Mouse (Mus musculus) lung, postnatal 25 days (tissue): ENCODE measurements around the gene Cnn1.
"Not testable (repeated sequence)": the region's sequence is repeated elsewhere in the genome, so short reads cannot be mapped to it uniquely, and the experiment has no call there.

Experiments
- DNase-seq: peaks from one replicate; pipeline ENCODE4 v3.0.0; 2022; ENCODE audit warnings: low spot score

Gene Cnn1

DNA sequence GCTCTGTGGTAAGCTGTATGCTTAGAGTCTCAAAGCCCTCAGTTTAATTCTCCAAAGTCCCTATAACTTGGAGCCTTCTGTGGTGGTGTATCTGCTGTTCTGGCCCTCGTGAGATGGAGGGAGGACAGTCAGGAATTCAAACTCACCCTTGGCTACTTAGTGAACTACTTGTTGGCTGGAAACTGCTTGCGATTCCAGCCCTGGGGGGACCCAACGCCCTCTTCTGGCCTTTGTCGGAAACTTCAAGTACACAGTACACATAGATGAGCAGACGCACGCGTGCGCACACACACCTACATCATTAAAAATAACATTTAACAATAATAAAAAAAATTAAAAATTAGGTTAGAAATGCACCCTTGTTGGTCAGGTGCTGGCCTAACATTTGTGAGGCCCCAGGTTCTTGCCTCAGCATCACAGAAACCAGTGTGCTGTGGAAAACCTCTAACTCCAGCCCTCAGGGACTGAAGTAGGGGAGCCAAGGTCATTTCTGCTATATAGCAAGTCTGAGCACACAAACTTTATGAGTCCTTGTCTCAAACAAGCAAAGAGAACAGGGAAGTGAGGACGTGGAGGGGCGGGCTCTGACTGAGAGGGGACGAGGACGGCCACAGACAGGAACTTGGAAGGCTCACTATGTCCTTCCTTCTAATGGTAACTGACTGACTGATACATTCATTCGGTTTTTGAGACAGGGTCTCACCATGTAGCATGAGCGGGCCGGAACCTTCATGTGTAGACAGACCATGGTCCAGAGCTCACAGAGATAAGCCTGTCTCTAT is 26.4 kb downstream of the Cnn1 start:
- DNase-seq, result peak; percentile 43

DNA sequence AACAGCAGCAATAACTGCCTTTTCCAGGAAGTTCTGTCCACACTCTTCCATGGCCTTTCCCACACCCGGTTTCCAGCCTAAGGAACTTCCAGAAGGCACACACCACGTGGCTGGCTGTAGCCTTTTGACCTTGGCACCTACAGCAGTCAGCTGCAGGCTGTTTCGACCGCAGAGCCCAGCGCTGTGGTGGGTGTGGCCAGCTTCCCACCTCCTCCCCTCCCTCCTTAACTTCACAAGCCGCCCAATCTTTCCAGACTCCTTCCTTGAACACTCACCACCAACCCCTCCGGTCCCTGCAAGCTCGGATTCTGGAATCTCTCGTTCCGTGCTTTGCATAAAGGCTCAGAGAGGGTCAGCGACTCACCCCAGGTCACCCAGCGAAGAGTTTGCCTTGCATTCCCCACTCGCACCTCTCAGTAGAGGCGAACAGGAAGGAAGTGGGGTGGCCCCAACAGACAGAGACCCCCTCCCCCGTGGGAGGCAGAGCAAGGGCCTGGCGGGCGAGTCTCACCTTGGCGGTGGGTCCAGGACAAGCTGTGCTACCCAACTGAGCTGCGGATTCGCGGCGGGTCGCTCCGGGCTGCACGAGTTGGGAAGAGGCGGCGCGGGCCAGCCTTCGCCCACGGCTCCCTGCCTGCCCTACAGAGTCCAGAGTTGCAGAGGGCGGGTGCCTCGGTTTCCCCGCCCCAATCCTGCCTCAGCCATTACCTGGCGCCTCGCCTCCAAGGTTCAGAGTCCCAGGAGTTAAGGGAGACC is 32.4 kb downstream of the Cnn1 start:
- DNase-seq, result peak; percentile 66

DNA sequence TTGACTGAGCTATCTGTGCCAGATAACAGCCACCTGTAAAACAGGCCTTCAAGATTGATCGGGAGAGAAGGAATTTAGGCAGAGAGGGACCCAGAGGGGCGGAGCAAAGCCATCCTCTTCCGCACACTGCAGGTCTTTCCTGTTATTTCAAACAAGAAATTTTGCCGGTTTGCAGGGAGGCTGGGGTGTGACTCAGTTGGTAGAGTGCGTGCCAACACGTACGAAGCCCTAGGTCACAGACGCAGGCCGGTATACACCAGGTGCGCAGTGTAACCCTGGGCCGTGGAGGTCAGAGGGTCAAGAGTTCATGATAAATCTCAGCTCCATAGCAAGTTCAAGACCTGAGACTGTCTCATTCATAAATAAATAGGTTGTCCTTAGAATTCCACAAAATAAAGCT is 33.2 kb downstream of the Cnn1 start:
- DNase-seq, result no peak

DNA sequence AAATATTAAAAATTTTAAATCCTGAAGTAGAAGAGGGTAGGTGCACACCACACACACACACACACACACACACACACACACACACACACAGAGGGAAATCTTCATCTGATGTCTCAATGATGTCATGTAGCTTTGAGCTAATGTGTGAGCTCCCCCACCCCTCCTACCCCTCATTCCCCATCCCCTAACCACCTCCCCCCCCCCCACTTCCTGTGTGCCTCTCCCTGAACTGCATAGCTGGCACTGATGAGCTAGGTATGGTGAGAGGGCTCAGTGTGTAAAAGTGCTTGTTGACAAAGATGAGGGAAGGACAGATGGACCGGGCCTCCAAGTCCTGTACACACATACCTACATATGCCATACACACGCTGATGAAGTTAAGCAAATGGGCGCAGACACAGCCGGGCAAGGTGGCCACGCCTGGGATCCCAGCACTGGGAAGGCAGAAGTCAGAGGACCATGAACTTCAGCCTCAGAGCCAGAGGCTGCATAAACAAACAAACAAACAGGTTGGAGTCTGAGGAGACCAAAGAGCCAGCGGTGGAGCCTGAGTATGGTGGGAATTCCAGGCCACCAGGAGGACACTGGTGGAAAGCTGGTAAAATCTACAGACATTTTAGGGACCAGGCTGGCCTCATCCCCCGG is 35.4 kb downstream of the Cnn1 start:
- no peak for DNase-seq

DNA sequence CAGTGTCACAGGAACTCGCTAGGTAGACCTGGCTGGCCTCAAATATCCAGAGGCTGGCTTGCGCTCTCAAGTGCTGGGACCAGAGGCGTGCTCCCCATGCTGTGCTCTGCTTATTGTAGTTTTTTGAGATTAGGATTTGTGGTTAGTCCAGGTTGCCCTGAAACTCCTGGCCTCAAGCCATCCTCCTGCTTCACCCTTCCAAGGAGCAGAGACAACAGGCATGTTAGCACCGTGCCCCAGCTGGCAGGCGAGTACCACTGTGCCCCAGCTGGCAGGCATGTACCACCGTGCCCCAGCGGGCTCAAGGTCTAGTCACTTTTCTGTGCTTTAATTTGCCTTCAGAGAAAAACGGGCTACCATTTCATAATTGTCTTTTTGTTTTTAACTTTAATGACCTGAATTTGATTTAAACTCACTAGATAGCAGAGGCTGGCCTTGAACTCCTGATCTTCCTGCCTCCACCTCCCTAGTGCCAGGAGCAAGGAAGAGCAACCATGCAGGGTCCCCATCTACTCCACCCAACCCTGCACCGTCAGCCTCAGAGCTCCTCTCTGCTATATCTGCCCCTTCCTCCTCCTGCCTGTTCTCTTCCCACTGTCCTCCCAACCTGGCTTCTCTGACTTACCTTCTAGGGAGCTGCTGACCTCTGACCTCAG is 36.1 kb downstream of the Cnn1 start:
- no peak for DNase-seq

DNA sequence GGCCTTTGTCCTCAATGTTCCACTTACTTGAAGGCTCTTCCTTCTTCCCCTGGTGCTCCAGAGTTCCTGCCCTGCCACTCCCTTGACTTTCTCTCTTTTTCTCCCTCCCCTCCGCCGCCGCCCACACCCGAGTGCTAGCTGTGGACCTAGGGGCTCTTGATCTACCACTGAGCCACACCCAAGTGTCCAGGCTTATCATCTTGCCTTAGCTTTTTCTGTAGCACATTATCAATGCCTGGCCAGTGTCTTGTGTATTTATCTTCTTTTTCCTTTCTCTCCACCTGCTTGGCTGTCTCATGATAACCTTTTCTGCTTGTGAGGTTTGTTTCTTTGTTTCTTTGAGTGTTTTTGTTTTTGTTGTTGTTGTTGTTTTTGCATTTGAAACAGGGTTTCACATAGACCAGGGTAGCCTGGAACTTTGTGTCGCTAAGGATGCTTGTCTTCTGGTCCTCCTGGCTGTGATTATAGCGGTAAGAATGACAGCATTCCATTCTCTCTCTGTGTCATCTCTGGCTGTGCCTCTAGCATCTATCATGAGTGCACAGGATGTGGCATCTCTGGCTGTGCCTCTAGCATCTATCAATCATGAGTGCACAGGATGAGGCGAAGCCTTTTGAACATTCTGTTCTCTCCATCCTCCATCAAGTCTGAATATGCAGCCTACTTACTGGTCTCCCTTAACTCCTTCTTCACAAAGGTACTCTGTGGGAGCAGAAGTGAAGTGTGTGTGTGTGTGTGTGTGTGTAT is 36.8 kb downstream of the Cnn1 start, which contains the start of gene Acp5:
Gene Acp5 (minus strand): TSS at position 68 of the 747 bp plus-strand sequence.
- no peak for DNase-seq

DNA sequence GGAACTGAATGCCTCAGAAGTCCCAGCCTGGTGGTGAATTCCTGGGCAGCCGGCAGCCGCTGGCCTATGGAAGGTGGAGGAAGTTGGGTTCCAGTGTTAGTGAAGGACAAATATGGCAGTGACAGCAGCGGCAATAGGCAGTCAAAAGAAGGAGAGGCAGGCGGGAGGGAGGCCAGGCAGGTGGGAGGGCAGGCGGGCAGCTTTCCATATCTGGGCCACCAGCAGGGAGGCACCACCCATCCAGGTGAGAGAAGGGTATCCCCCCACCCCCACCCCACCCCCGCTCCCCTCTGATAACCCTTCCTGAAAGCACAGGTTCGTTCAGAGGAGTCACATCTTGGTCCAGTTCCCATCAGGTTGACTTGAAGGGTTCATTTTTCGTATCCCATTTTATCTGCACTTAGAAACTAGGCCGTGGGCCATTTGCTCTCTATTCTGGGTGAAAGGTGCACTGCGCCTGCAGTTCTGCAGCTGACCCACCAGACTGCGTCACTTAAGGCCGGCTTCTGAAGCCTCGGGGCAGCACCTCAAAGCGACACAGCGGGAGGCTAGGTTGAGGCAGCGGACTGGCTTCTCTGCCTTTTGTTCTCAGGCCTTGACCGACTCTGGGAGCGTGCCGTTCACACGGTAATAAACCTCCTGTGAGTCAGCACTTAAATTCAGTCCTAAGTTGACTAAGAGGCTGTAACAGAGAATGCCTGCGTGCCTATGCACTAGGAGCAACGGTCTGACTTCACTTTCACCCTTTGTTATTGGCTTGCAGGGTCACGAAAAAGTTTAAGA is 37.9 kb downstream of the Cnn1 start:
- DNase-seq, result no peak

DNA sequence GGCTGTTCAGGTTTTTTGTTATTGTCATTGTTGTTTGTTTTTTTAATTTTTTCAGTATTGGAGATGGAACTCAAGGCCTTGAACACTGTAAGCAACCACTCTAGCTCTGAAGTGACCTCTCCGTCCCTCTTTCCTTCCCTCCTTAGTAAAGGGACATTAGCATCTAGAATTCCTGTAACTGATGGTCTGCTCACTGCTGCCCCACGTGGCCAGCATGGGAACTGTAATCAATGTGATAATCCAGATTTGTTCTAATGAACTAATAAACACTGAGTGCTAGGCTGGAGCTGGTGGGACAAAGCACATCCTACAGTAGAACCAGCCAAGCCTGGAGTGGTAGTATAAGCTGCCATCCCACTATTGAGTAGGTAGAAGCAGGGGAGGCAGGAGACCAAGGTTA is 39.5 kb downstream of the Cnn1 start:
- DNase-seq, result no peak

DNA sequence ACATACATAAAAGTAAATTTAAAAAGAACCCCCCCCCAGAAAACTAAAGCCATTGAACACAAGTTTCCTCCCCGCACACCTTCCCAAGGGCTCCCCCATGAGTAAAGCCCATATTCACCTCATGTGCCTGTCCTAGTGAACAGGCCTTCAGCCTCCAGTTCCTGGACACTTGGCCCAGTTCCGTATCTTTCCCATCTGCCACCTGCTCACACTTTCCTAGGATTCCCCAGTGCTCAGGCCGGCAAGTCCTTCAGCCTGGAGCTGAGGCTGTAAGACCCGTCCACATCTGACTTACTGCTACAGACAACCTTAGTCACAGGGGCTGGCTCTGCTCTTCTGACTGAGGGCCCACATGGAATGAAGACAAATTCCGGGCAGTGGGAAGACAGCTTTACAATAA is 40.7 kb downstream of the Cnn1 start:
- DNase-seq, result no peak

DNA sequence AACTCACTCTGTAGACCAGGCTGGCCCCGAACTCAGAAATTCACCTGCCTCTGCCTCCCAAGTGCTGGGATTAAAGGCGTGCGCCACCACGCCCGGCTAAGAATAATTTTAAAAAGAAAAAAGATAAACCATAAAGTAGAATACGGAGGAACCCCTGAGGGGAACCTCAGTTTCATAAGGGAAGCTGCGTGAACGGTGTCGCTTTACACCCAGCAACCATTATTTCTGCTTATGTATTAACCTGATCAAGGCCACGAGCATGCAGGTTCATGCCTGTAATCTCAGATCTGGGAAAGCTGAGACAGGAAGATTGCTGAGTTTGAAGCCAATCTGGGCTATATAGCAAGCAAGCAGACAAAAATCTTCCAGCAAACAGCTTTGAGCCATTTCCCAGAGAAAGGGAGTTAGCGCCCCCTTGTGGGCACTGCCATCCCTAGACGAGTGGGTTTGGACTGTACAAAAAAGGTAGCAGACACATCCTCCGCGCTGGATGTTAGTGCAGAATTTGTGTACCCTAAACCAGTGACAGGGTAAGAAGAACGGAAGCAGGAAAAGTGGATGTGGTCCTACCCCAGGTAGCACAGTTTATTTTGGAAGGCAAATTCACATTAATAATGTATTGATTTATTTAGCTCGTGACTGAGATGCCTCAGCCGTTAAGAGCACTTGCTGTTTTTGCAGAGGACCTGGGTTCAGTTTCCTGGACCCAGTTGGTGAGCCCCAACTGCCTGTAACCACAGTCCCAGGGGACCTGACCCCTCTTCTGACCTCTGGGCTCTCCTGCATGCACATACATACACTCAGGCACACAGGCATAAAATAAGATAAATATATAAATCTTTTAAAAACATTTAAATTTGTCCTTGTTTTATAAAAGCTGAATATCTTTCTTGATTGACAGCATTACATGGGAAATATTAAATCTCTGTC is 44.4 kb downstream of the Cnn1 start:
- peak; percentile 88 for DNase-seq

DNA sequence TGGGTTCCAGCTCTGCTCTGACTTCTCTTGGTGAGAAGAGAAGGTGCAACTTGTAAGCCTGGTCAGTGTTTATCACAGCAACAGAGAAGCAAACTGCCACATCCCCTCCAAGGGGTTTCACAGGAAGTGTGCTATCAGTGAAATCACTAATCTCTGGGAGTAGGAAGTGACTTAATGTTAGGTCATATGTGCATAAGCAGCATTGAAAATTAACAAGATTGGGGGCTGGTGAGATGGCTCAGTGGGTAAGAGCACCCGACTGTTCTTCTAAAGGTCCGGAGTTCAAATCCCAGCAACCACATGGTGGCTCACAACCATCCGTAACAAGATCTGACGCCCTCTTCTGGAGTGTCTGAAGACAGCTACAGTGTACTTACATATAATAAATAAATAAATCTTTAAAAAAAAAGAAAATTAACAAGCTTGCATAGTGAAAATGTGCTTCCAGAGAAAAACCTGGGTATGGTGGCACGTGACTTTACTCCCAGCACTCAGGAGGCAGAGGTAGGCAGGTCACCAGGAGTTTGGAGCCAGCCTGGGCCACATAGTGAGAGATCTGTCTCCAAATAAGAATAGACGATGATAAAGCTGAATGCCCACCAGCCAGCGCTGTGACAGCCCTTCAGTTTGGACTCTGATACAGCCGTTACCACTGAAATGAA is 45.4 kb downstream of the Cnn1 start:
- DNase-seq, result no peak

DNA sequence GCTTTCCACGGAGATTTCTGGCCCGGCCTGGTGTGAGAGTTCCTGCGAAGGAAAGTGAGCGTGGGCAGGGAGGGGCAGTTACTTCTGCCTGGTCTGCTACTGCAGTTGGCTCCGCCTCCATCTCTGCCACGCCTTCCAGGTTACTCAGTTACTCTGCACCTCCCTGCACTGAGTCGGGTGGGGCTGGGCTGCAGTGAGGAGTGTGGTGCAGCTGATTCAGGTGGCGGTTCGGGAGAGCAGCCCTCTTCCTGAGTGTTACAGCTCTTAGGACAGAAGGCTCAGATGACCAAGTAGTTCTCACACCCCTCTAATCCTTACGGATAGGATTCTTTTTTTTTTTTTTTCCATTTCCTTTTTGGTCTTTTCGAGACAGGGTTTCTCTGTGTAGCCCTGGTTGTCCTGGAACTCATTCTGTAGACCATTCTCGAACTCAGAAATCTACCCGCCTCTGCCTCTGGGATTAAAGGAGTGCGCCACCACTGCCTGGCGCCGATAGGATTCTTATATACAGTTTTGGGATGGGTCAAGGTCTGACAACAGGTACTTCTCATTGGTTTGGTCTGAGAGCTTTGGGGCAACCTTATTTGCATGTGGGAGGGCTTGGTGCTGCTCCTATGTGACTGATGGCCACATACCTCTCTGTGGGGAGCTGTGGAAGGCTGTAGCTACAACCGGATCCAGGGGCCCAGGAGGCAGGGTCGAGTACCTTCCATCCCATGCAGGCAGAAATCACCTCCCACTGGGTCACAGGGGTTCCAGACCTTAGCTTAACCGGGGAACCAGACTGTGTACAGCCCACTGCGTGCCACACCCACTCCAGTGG is 50.6 kb downstream of the Cnn1 start:
- peak; percentile 35 for DNase-seq

DNA sequence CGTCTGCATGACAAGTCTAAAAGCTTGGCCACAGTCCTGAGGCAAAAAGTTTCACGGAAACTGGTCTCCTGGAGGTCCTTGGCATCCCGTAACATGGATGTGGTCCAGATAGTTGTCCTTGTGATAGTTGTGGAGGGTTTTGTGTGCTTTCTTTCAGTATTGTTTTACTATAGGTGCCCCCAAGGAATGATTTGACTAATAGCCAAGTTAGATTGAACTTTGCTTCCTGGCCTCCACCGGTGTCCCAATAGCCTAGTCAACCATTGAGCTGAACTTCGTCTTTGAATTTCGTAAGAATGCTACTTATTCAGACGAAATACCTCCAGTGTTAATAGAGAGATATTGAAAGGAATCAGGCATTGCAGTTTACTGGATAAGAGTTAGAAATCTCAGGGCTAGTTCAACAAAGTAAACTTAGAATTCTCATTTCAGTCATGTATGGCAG is 51.3 kb downstream of the Cnn1 start:
- not testable (repeated sequence) for DNase-seq

DNA sequence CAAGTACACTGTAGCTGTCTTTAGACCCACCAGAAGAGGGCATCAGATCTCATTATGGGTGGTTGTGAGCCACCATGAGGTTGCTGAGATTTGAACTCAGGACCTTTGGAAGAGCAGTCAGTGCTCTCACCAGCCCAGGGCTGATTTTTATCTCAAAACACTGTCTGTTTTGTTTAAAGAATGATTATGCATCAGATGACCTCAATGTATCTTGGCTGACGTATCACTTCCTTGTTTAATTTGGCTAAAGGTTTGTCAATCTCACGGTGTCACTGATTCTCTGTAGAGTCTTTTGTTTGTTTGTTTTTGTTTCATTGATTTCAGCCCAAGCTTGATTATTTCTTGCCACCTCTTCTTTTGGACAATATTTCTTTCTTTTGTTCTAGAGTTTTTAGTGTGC is 51.9 kb downstream of the Cnn1 start:
- DNase-seq, result no peak

DNA sequence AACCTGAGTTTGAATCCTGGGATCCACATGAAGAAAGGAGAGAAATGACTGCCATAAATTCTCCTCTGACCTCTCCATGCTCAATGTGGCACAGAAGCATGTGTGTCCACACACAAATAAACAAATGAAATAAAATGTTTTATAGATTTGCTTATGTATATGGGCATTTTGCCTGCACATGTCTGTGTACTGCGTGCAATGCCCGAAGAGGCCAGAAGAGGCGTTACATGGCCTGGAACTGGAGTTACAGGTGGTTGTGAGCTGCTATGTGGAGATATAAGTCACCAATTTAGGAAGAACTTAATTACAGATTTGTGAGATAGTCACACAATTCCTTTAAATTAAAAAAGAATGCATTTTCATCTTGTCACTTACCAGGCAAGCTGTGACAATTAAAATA is 54.8 kb downstream of the Cnn1 start:
- DNase-seq, result no peak

DNA sequence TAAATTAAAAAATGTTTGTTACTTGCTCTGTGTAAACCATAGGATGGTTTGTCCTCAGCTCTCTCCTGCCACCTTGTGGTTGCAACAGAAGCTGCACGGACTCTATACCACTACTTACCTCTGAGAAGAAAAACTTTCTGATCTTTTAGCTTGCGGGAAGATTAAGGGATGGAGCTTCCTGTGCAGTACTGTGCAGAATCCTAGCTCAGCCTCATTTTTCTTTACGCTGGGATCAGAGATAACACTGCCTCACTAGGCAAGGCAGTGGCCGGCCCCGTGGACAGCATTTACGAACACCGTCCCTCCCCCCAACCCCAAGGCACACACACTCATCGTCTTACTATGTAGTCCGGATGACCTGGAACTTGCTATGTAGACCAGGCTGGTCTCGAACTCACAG is 56.6 kb downstream of the Cnn1 start:
- DNase-seq, result peak; percentile 80

DNA sequence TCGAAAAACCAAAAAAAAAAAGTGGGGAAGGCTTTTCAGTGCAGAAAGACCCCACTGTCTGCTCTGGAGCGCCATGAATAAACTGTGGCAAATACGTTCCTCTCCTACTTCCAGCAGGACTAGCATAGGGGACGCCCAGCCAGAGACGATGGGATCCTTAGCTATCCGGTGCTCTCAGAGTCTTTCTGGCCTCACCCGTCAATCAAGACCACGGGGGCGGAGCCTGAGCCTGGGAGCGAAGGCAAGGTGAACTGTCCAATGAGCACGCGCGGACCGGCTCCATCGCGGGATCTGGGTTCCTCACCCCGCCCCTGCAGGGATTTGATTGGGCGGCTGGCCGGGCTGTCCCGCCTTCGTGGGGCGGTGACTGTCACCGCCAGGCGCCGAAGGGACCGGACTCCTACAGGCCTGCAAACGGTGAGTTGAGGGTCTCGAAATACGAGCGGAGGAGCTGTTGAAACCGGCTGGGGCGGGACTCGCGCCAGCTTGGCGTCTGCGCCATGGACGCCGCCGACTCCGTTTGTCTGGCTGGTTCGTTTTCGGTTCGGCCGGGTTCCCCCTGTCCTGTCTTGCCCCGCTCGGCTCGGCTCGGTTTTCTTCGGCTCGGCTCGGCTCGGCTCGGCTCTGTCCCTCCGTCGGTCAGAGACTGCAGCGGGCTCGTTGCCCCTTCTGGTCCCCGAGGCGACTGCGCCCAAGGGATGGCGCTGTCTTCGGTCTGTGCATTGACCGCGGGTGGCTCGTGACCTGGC is 57.7 kb downstream of the Cnn1 start, which contains the start of gene Pigyl:
Gene Pigyl (plus strand): TSS at position 350 of the 749 bp plus-strand sequence.
- DNase-seq, result peak; percentile 99
